Mouse (Mus musculus) neural tube, embryonic 10.5 days (tissue): ENCODE data around the gene Abhd4.

ENCODE experiments used
- DNase-seq: peaks from one replicate; pipeline ENCODE4 v3.0.0-alpha.2; 2017; ENCODE audit warnings: low spot score; ENCODE audit errors: extremely low spot score

The Abhd4 gene

DNA sequence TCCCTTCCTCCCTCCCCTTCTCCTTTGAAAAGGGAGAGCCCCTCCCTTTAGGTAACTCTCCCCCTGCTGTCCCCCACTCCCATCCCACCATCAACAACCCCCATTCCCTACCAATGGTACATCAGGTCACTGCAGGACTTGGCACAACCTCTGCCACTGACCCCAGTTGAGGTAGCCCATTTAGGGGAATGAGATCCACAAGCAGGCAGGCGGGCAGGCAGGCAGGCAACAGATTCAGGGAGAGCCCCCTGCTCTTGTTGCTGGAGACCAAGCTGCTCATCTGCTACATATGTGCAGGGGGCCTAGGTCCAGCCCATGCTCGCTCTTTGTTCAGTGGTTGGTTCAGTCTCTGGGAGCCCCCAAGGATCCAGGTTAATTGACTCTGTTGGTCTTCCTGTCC lies 22.5 kb downstream of the Abhd4 start:
- DNase-seq = no peak

DNA sequence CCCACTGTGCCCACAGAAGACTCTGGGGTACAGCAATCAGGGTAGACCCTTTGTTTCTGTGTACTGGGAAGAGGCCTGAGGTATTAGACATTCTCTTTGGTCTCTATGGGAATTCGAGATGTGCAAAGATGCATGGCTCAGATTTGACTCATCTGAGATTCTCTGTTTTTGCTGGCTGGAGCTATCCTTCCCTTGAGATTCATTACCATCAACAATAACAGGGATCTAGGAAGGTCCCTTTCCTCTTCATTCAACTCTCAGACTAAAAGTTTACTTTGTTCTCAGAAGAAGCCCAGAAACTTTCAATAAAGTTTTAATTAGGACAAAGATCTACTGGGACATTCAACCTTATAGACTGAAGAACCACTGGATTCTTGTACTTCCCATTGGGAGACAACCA lies 30.9 kb downstream of the Abhd4 start, which contains the start of gene Olfr49:
Gene Olfr49, minus strand, starts transcription at position 101 of the 400 bp plus-strand sequence.
- no peak for DNase-seq

DNA sequence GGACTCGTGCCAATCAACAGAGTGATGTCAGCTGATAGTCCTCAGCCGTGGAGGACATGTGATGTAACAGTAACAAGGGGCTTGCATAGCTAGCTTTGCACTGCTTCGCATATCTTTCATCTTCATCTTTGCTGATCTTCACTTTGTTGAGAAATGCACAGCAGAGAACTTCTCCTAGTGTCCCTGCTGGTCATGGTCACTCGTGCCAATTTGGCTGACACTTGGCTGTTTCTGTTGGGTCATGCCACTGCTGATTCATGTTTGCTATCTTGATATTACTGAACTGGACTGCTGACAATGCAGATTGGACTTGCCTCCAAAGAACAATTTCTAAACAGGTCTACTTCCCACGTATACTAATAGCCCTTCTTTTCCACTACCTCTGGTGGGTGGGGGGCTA lies 46.1 kb downstream of the Abhd4 start:
- DNase-seq = no peak

DNA sequence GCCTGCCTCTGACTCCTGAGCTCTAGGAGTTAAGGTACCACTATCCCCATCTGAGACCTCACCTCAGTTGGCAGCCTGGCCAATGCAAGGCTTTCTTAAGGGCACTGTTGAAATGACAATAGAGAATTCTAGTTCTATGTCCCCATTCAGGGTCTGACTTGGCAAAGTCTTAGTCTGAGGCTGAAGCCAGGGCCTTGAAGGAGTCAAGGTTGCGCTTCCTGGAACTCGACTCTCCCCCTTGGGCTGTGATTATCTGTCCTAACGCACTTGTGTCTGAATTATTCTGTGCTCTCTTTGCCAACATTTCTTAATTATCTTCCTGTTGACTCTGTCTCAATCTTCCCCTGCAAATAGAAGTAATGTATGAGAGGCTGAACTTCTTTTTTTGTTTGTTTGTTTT lies 46.7 kb downstream of the Abhd4 start:
- DNase-seq = no peak

DNA sequence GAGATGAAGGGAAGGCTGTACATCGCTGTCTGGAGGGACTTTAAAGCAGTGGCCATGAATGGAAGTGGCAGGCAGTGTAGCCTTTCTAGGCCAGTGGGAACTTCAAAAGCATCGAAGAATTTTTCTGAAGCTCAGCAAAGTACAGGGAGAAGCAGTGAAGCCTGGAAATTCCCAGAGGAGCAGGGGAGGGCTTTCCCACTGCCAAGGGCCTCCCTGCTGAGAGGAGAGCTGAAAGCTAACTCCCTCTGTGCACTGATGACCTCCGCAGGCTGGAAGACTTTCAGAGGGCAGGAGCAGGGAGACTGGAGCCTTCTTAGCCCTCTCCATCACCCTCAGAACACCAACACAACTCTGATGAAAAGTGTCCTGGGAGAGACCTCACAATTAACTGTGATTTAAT lies 57.8 kb downstream of the Abhd4 start:
- DNase-seq = no peak
